Mouse (Mus musculus): ENCODE measurements around the gene Fate1. TPM values are rescaled to one million over a fixed set of nuclear protein-coding genes. Genes with fewer than 3 reads are reported as not detected.
A peak's percentile ranks its signal among the peaks of the same experiment; 100 is the strongest.

Gene Fate1
- polyA plus RNA-seq, 1 experiment from 2014 or later, result 0.21 TPM

DNA sequence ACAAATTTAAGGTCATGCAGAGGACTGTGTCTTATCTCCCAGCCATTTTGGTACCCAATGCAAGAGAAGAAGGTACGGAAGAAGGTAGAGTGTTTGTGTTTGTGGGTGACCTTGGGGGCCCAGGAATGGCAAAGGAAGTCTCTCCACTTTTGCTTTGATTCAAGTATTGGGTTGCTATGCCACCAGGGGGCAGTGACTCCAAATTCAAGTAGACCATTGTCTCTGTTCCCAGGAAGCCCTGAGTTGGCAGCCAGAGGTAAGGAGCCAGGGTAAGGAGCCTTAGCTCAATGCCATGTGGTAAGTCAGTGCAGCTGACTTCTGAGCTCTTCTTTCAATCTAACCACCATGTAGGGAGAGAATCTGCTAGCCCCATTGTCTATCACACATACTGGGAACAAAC lies 11.0 kb downstream of the Fate1 start:
- 93% methylated on average over 1 of the region's 1 CpGs for WGBS
- Histone ChIP-seq H3K27me3 (replicated peaks) (no peaks in the 10 kb centered on the region), H3K9me3 (no peaks in the 10 kb centered on the region), H3K9ac (no peak overlapping the region), H3K27ac (no peak overlapping the region), H3K4me1 (no peaks in the 10 kb centered on the region), H3K4me2 (no peak overlapping the region), H3K36me3 (replicated peaks) (no peaks in the 10 kb centered on the region), H3K4me3 (no peak overlapping the region)
- no peak for ATAC-seq (replicated peaks)

DNA sequence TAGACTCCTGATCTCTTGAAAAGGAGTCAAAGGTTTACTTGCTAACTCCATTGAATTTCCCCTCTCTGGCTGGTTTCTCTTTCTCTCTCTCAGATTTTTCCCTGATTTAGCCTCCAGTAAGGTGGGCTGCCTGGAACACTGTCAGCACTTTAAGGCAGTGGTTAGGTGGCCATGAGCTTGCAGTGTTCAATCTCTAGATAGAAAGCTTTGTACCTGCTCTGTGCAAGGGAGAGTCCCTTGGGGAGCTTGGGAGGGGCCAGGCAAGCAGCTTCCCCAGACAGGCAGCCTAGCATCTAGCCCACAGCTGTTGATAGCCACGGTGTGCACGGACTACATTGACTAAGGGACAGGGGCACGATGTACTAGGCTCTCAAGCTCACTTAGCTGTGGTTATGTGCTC lies 18.8 kb downstream of the Fate1 start, which contains the start of gene Cnga2:
Gene Cnga2 (plus strand): TSS at position 301 of the 400 bp plus-strand sequence.
- no peaks in the 10 kb centered on the region for H3K36me3 ChIP-seq (replicated peaks)
- no peak within 1 kb of the TSS for H3K27ac ChIP-seq
- no peaks in the 10 kb centered on the region for H3K27me3 ChIP-seq (replicated peaks)
- no peaks in the 10 kb centered on the region for H3K4me1 ChIP-seq
- no peaks in the 10 kb centered on the region for H3K9me3 ChIP-seq
- no peak for ATAC-seq (replicated peaks)
- WGBS, result 82% methylated on average over 3 of the region's 3 CpGs
- H3K4me2 ChIP-seq, result no peak within 1 kb of the TSS
- no peak within 1 kb of the TSS for H3K4me3 ChIP-seq
- no peak within 1 kb of the TSS for H3K9ac ChIP-seq

DNA sequence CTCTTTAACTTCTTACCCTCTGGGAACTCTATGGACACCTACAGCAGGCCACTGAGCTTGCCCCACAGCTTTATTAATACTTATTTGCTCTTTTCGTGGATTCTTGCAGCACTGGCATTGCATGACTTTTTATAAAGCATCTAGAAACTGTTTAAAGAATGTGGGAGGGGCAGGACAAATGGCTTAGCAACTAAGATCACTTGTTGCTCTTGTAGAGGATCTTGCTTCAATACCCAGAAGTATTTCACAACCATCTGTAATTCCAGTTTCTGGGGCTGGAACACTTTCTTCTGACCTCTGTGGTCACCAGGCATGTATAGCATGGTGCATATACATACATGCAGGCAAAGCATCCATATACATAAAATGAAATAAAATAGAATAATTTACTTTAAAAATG lies 23.2 kb downstream of the Fate1 start:
- no peak overlapping the region for H3K9ac ChIP-seq
- H3K4me1 ChIP-seq, result no peaks in the 10 kb centered on the region
- H3K4me2 ChIP-seq, result no peak overlapping the region
- no peak overlapping the region for H3K4me3 ChIP-seq
- H3K27ac ChIP-seq, result no peak overlapping the region
- no peaks in the 10 kb centered on the region for H3K9me3 ChIP-seq
- no peaks in the 10 kb centered on the region for H3K36me3 ChIP-seq (replicated peaks)
- WGBS, result 53% methylated on average over 1 of the region's 1 CpGs
- no peaks in the 10 kb centered on the region for H3K27me3 ChIP-seq (replicated peaks)
- no peak for ATAC-seq (replicated peaks)

DNA sequence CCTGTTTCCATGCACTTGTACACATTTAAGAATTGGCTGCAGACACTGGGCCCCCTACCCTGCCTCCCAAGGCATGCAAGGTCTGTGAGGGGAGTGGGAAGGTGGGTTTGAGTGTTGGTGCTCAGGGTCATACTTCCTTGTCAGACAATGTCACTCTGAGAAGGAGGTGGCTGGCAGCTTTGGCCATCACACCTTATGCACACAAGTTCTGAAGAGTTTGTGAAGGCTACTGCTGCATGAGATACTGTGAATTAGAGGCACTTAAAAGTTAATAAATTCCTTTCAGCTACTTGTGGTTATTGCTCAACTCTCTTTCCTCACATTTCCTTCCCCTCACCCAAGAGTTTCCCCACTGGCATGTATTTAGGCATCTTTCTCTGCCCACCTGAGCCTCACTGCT lies 37.1 kb downstream of the Fate1 start:
- Histone ChIP-seq H3K4me2 (no peak overlapping the region), H3K4me1 (no peaks in the 10 kb centered on the region), H3K27me3 (replicated peaks) (no peaks in the 10 kb centered on the region), H3K9me3 (no peaks in the 10 kb centered on the region), H3K4me3 (no peak overlapping the region), H3K36me3 (replicated peaks) (no peaks in the 10 kb centered on the region), H3K27ac (no peak overlapping the region), H3K9ac (no peak overlapping the region)
- ATAC-seq (replicated peaks), result no peak

DNA sequence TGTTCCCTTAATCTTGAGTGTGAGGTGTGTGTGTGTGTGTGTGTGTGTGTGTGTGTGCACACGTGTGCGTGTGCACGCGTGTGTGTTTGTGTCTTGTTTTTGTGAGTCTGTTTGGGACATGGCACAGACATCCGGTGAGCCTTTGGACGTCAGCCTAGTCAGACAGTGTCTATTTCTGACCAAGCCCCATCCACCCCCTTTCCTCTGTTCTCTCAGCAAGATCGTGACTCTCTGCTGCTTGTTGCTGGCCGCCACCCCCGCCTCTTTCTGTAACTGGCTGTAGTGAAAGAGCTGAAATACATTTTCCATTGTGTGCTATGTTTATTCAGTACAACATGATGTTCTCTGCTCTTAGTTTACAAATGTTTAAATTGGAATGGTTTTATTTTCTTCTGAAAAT lies 39.5 kb downstream of the Fate1 start:
- Histone ChIP-seq H3K4me1 (no peaks in the 10 kb centered on the region), H3K4me3 (no peak overlapping the region), H3K27me3 (replicated peaks) (no peaks in the 10 kb centered on the region), H3K36me3 (replicated peaks) (no peaks in the 10 kb centered on the region), H3K27ac (no peak overlapping the region), H3K4me2 (no peak overlapping the region), H3K9me3 (no peaks in the 10 kb centered on the region), H3K9ac (no peak overlapping the region)
- 61% methylated on average over 9 of the region's 9 CpGs for WGBS
- no peak for ATAC-seq (replicated peaks)

DNA sequence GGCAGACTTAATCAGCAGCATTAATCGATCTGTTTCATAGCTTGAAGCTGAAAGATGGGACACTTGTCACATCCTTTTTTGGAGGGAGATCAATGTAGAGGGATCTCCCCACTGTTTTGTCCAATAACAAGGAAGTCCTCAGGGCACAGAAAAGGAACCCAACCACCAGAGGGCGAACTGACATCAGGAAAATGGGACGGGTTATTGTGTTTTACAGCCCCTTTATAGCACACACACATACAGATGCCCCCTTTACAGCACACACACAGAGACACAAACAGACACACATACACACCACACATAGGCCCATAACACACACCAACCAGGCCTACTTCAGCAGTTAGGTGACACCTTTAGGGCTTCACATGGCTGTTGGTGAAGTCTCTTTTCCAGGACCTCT lies 40.0 kb downstream of the Fate1 start:
- Histone ChIP-seq H3K4me1 (no peaks in the 10 kb centered on the region), H3K9ac (no peak overlapping the region), H3K9me3 (no peaks in the 10 kb centered on the region), H3K4me2 (no peak overlapping the region), H3K27me3 (replicated peaks) (no peaks in the 10 kb centered on the region), H3K27ac (no peak overlapping the region), H3K36me3 (replicated peaks) (no peaks in the 10 kb centered on the region), H3K4me3 (no peak overlapping the region)
- WGBS, result 41% methylated on average over 3 of the region's 3 CpGs
- ATAC-seq (replicated peaks), result no peak

DNA sequence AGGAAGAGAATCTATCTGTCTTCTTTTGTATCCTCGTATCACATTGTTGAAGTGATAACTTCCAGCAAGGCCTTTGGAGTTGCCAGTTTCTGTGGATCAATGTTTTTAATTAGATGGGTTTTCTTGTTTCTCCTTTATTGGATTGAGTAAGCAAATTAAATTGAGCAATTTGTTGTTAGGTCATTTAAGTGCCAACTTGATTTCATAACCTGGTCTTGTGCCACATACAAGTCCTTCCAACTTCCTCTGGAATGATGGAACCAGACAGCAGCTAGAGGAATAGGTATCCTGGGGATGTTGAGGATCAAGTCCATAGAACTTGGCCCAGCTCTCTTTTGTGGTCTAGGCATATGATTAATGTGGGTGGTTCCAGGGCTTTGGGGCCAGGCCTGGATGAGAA lies 49.5 kb downstream of the Fate1 start:
- no peak for ATAC-seq (replicated peaks)
- 83% methylated on average over 1 of the region's 1 CpGs for WGBS

DNA sequence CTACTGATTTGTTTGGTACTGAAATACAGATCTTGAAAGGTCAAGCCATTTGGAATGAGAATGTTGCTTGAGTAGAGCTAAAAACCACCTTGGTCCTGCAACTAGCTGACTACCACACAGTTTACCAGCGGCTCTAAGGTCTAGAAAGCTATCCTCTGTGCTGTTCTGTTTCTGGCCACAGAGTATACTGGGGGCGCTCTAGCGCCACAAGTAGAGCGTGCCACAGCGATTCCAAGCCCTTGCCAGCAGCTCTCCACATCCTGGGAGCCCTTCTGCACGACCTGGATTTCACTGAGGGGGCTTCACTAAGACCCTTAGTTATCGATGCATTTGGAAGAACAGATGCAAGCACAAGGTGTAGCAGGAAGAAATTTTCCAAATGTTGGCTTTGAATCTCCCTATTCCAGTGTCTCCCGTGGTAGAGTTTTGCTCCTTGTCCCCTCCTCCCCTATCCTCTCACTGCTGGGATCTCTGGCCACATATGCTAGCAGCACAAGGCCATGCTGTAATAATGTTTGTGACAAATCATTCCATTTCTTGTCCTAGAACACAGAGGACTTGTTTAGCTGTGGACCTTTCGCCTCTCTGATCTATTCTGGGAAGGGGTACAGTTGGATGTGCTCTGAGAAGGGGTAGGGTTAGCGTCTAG lies 50.1 kb downstream of the Fate1 start:
- peak; percentile 78; the same call in 1 of the 2 replicates for ATAC-seq (replicated peaks)

More for the DNA sequence above, 49.5 kb downstream of the Fate1 start:
- Histone ChIP-seq H3K4me3 (no peak overlapping the region), H3K9ac (no peak overlapping the region), H3K4me1 (no peaks in the 10 kb centered on the region), H3K36me3 (replicated peaks) (no peaks in the 10 kb centered on the region), H3K4me2 (no peak overlapping the region), H3K9me3 (no peaks in the 10 kb centered on the region), H3K27ac (no peak overlapping the region), H3K27me3 (replicated peaks) (no peaks in the 10 kb centered on the region)

DNA sequence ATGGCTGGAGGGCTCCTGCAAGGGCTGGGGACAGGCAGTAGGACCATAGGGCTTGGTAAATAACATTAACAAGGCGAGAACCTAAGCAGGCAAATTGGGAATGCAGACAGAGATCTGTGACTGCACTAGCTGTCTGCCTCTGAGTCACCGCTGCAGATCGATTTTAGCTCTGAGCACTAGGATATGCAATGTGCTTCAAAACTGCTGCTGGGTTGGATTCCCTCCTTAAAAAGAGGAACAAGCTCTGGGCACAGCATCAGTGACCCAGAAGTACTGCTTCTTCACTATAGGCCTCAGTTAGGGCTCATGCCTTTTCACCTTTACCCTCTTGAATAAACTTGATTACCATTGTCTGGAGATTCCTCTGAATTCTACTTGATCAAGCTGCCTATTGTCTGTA lies 50.8 kb downstream of the Fate1 start:
- H3K27ac ChIP-seq, result no peak overlapping the region
- H3K27me3 ChIP-seq (replicated peaks), result no peaks in the 10 kb centered on the region
- no peaks in the 10 kb centered on the region for H3K9me3 ChIP-seq
- no peak overlapping the region for H3K4me2 ChIP-seq
- H3K4me1 ChIP-seq, result no peaks in the 10 kb centered on the region
- no peak for ATAC-seq (replicated peaks)
- WGBS, result 70% methylated on average over 3 of the region's 3 CpGs
- no peaks in the 10 kb centered on the region for H3K36me3 ChIP-seq (replicated peaks)
- no peak overlapping the region for H3K9ac ChIP-seq
- H3K4me3 ChIP-seq, result no peak overlapping the region

More for the DNA sequence above, 50.1 kb downstream of the Fate1 start:
- no peak overlapping the region for H3K27ac ChIP-seq
- no peak overlapping the region for H3K4me2 ChIP-seq
- H3K9me3 ChIP-seq, result no peaks in the 10 kb centered on the region
- H3K9ac ChIP-seq, result no peak overlapping the region
- 41% methylated on average over 10 of the region's 10 CpGs for WGBS
- H3K4me3 ChIP-seq, result no peak overlapping the region
- no peaks in the 10 kb centered on the region for H3K36me3 ChIP-seq (replicated peaks)
- no peaks in the 10 kb centered on the region for H3K4me1 ChIP-seq
- no peaks in the 10 kb centered on the region for H3K27me3 ChIP-seq (replicated peaks)

Other genes with a start within 250 kb of the Fate1 start
- 47.5 and 50.4 TPM in 2 replicates for gene Vma21, start 157.1 kb upstream of the Fate1 start, polyA plus RNA-seq (2015; fragmentation: Nextera tagmentation; extraction: Ambion mirVana)
- 0.20 and 0.22 TPM in 2 replicates for gene Gm1141, start 52.0 kb upstream of the Fate1 start, polyA plus RNA-seq (2015; fragmentation: Nextera tagmentation; extraction: Ambion mirVana)
- 16.3 and 17.3 TPM in 2 replicates for gene Prrg3, start 10.4 kb upstream of the Fate1 start, polyA plus RNA-seq (2015; fragmentation: Nextera tagmentation; extraction: Ambion mirVana)
- 0.18 and 0.21 TPM in 2 replicates for gene Cnga2, start 18.9 kb downstream of the Fate1 start, polyA plus RNA-seq (2015; fragmentation: Nextera tagmentation; extraction: Ambion mirVana)
- not detected in 2 replicates for gene Magea4, start 249.0 kb downstream of the Fate1 start, polyA plus RNA-seq (2015; fragmentation: Nextera tagmentation; extraction: Ambion mirVana)

Data from midbrain, embryonic 15.5 days (tissue).